Mouse (Mus musculus) limb, embryonic 14.5 days (tissue): ENCODE data around the gene Sorcs1. TPM values are rescaled to one million over a fixed set of nuclear protein-coding genes. Genes with fewer than 3 reads are reported as not detected.

Experiments used
- ATAC-seq: fragments of 200-750 bp; cut with Nextera tagmentation; 2 replicates; pipeline ENCODE4 v1.8.0; 2017; ENCODE audit warnings: low read depth, moderate number of reproducible peaks, moderate TSS enrichment; ENCODE audit not compliant: low FRiP score
- DNase-seq: peaks from one replicate; pipeline ENCODE4 v3.0.0-alpha.2; 2015; ENCODE audit warnings: low spot score
- H3K27ac ChIP-seq: fragments of 300-500 bp; sonication (generic); replicated peaks from 2 replicates; pipeline ENCODE4 v1.5.1; 2014; ENCODE audit warnings: low read depth, mild to moderate bottlenecking, low read length, moderate library complexity, mixed read lengths
- H3K27me3 ChIP-seq: fragments of 300-500 bp; sonication (generic); 2 replicates; pipeline ENCODE4 v1.6.1; 2014; ENCODE audit warnings: low read length, mixed read lengths; ENCODE audit not compliant: control insufficient read depth, insufficient read depth
- H3K36me3 ChIP-seq: fragments of 300-500 bp; sonication (generic); 2 replicates; pipeline ENCODE4 v1.6.1; 2014; ENCODE audit warnings: mild to moderate bottlenecking, low read length, moderate library complexity, mixed read lengths; ENCODE audit not compliant: control insufficient read depth, insufficient read depth
- H3K4me1 ChIP-seq: fragments of 300-500 bp; sonication (generic); 2 replicates; pipeline ENCODE4 v1.6.1; 2014; ENCODE audit warnings: antibody characterized with exemption, low read length, mixed read lengths; ENCODE audit not compliant: control insufficient read depth, insufficient read depth
- H3K4me2 ChIP-seq: fragments of 300-500 bp; sonication (generic); replicated peaks from 2 replicates; pipeline ENCODE4 v1.6.1; 2014; ENCODE audit warnings: low read depth, mild to moderate bottlenecking, low read length, moderate library complexity; ENCODE audit not compliant: severe bottlenecking
- H3K4me3 ChIP-seq: fragments of 300-500 bp; sonication (generic); replicated peaks from 2 replicates; pipeline ENCODE4 v1.5.1; 2014; ENCODE audit warnings: low read length
- H3K9ac ChIP-seq: fragments of 300-500 bp; sonication (generic); 2 replicates; pipeline ENCODE4 v1.6.1; 2014; ENCODE audit warnings: mild to moderate bottlenecking, low read depth, low read length, moderate library complexity; ENCODE audit not compliant: severe bottlenecking
- H3K9me3 ChIP-seq: fragments of 300-500 bp; sonication (generic); 2 replicates; pipeline ENCODE4 v1.6.1; 2016; ENCODE audit warnings: low read length; ENCODE audit not compliant: control insufficient read depth
- POLR2A ChIP-seq: fragments of 200-500 bp; IDR thresholded peaks from 2 replicates; pipeline ENCODE4 v1.8.0; 2012; ENCODE audit warnings: inconsistent platforms, mild to moderate bottlenecking, moderate library complexity, borderline replicate concordance; ENCODE audit not compliant: insufficient read depth, insufficient read length; ENCODE audit errors: extremely low read depth
- WGBS: fragments of 180-500 bp; shearing (Covaris S2); extraction: QIAGEN DNeasy Blood & Tissue Kit; methylation state at CpG from one replicate; pipeline ENCODE4 v1.1.7; 2014; 5-methylcytosine and 5-hydroxymethylcytosine counted together
- polyA plus RNA-seq, 2 experiments: library from polyadenylated mRNA; depleted of rRNA in 1 of 2; stranded (reverse) in 1 of 2; unstranded in 1 of 2; fragments of >200 nt; fragmentation: Nextera tagmentation in 1 of 2; extraction: Ambion mirVana in 1 of 2; gene quantifications; 2 replicates each; pipeline versions ENCODE4 v1.2.1 to v1.2.3; 2012 to 2014

The Sorcs1 gene
- polyA plus RNA-seq, 2 experiments = 2.1 to 3.2 TPM

DNA sequence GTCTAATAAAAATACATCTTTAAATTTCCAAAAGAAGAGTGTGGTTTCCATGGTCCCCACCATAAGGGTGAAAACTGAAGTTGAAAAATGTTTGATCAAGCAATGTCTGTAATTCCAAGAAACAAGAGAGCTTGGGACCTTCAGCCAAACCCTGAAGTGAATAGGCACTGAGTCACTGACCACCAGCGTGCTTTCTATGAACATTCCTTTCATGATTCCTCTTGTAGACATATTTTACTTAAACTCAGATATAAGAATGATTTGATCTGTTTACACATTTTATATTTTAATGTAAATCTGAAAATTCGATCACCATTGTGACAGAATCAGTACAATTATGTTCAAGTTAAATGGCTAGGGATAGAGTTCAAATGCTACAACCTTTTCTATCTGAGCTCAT lies 112.1 kb downstream of the Sorcs1 start:
- no peak overlapping the region for H3K9ac ChIP-seq
- H3K4me2 ChIP-seq = no peak overlapping the region
- H3K4me1 ChIP-seq = no peaks in the 10 kb centered on the region
- H3K9me3 ChIP-seq = no peaks in the 10 kb centered on the region
- TF ChIP-seq POLR2A = no peak
- ATAC-seq (no peak), DNase-seq (no peak)
- H3K4me3 ChIP-seq = no peak overlapping the region
- no peaks in the 10 kb centered on the region for H3K27me3 ChIP-seq
- H3K27ac ChIP-seq = no peak overlapping the region
- H3K36me3 ChIP-seq = no peaks in the 10 kb centered on the region
- 86% methylated on average over 2 of the region's 2 CpGs for whole genome bisulfite sequencing

DNA sequence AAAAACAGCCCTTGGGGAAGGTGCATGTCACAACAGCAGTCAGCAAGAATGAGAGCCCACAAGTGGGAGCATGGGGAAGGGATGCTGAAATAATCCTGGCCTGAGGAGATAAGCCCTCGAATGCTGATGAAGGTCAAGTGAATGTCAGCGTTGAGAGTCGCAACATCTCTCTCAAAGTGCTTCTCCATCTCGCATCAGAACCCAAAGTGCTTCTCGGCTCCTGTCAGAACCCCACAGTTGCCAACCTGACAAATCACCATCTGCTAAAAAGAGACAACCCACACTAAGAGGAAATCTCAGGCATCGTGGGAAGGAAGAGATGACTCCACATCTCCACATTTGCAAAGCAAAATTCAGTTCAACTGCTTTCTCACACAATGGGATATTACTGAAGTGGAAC lies 119.7 kb downstream of the Sorcs1 start:
- no peaks in the 10 kb centered on the region for H3K4me1 ChIP-seq
- WGBS = 51% methylated on average over 6 of the region's 6 CpGs
- H3K27ac ChIP-seq = no peak overlapping the region
- ATAC-seq (no peak), DNase-seq (no peak)
- H3K27me3 ChIP-seq = no peaks in the 10 kb centered on the region
- TF ChIP-seq POLR2A = no peak
- H3K36me3 ChIP-seq = no peaks in the 10 kb centered on the region
- H3K4me3 ChIP-seq = no peak overlapping the region
- no peaks in the 10 kb centered on the region for H3K9me3 ChIP-seq
- no peak overlapping the region for H3K9ac ChIP-seq
- no peak overlapping the region for H3K4me2 ChIP-seq

DNA sequence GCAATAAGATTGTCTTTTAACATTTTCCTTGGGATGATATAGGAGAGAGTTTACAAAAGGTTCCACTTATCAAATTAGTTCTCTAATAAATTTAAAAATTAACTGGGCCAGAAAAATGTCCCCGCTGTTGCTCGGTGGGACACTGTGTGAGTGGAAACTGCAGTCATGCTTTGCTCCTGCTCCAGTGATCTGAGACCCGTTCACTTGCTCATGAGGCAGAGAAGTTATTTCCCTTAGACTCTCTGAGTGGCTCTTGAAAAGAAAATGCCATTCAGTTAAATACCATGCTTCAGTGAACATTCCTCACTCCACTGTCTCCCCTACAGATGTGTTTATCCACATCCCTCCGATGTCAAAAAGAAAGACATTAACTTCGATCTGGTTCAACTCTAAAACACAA lies 144.4 kb downstream of the Sorcs1 start:
- Histone ChIP-seq H3K9ac (no peak overlapping the region), H3K4me3 (no peak overlapping the region), H3K9me3 (no peaks in the 10 kb centered on the region), H3K36me3 (no peaks in the 10 kb centered on the region), H3K27me3 (no peaks in the 10 kb centered on the region), H3K27ac (no peak overlapping the region), H3K4me2 (no peak overlapping the region), H3K4me1 (no peaks in the 10 kb centered on the region)
- 85% methylated on average over 5 of the region's 5 CpGs for WGBS
- no peak for TF ChIP-seq POLR2A
- ATAC-seq (no peak), DNase-seq (no peak)

- no peaks in the 10 kb centered on the region for H3K36me3 ChIP-seq
- no peak for ATAC-seq
- 77% methylated on average over 3 of the region's 3 CpGs for WGBS
Measured at GRCm38 (mm10) chr19:50527835-50528234, 150.6 kb downstream of the Sorcs1 start.

DNA sequence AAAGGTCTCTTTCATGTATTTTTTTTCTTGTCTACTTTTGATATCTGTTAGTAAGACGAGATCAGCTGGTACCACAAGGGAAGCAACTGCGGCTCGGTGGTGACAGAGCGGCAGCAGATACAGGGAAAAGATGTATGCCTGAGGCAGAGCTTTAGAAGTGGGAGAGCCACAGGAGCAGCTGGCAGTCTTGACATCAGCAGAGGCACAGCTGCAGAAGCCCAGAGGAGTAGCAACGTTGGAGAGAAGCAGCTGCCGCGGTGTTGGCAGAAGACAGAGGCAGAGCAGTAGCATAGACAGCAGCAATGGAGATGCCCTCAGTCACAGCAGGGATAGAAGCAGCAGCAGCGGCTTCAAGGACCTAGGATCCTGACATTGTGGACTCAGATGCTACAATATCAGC lies 152.4 kb downstream of the Sorcs1 start:
- Histone ChIP-seq H3K27me3 (no peaks in the 10 kb centered on the region), H3K9ac (no peak overlapping the region), H3K4me1 (no peaks in the 10 kb centered on the region), H3K4me3 (no peak overlapping the region), H3K4me2 (no peak overlapping the region), H3K27ac (no peak overlapping the region), H3K9me3 (no peaks in the 10 kb centered on the region), H3K36me3 (no peaks in the 10 kb centered on the region)
- peak; percentile 5 for DNase-seq
- TF ChIP-seq POLR2A = no peak
- WGBS = 91% methylated on average over 8 of the region's 8 CpGs
- ATAC-seq = peak; percentile 55; the same call in 1 of the 2 replicates

More at GRCm38 (mm10) chr19:50527835-50528234, 150.6 kb downstream of the Sorcs1 start:
- H3K27ac ChIP-seq = no peak overlapping the region
- no peak overlapping the region for H3K4me3 ChIP-seq
- H3K27me3 ChIP-seq = no peaks in the 10 kb centered on the region
- no peak overlapping the region for H3K4me2 ChIP-seq
- no peaks in the 10 kb centered on the region for H3K9me3 ChIP-seq
- no peak for TF ChIP-seq POLR2A
- DNase-seq = no peak
- H3K9ac ChIP-seq = no peak overlapping the region
- H3K4me1 ChIP-seq = no peaks in the 10 kb centered on the region

GRCm38 (mm10) chr19:50521943-50522342 lies 156.5 kb downstream of the Sorcs1 start:
- Histone ChIP-seq H3K36me3 (no peaks in the 10 kb centered on the region), H3K4me3 (no peak overlapping the region), H3K9me3 (no peaks in the 10 kb centered on the region), H3K4me2 (no peak overlapping the region), H3K27me3 (no peaks in the 10 kb centered on the region), H3K27ac (no peak overlapping the region), H3K4me1 (no peaks in the 10 kb centered on the region), H3K9ac (no peak overlapping the region)
- TF ChIP-seq POLR2A = no peak
- ATAC-seq (no peak), DNase-seq (no peak)
- WGBS = 74% methylated on average over 4 of the region's 4 CpGs
